Mouse (Mus musculus) megakaryocyte progenitor cell, adult 5-6 weeks (primary cell): ENCODE data around the gene Slc39a3. TPM values are rescaled to one million over a fixed set of nuclear protein-coding genes. Genes with fewer than 3 reads are reported as not detected.
"Not testable (repeated sequence)": the region's sequence is repeated elsewhere in the genome, so short reads cannot be mapped to it uniquely, and the experiment has no call there.

Experiments
- ATAC-seq: replicated peaks from 2 replicates; pipeline ENCODE4 v1.8.0; 2016; ENCODE audit warnings: mild to moderate bottlenecking, moderate TSS enrichment, inconsistent platforms; ENCODE audit not compliant: poor library complexity
- total RNA-seq, 2 experiments: library from RNA; stranded (forward) in 1 of 2; stranded (reverse) in 1 of 2; fragments of 157-497, 149-512 nt in 1 of 2; fragments of 200-1000 nt in 1 of 2; gene quantifications; 2 replicates each; pipeline versions ENCODE4 v1.2.3 to v1.2.4; 2015 to 2017

Gene Slc39a3
- total RNA-seq (2015) (1.9 and 2.3 TPM in 2 replicates), total RNA-seq (2017) (4.2 and 5.0 TPM in 2 replicates)

- ATAC-seq, result peak; percentile 96
Observed at GRCm38 (mm10) chr10:81036988-81037580, at the start of gene Slc39a3. Gene Slc39a3 (minus strand): TSS chr10:81037426.

GRCm38 (mm10) chr10:81087021-81087420 is 49.8 kb upstream of the Slc39a3 start:
- peak; percentile 69 for ATAC-seq

GRCm38 (mm10) chr10:81082168-81082960 is 45.1 kb upstream of the Slc39a3 start:
- ATAC-seq, result peak; percentile 85

GRCm38 (mm10) chr10:81080008-81080655 is 42.9 kb upstream of the Slc39a3 start:
- ATAC-seq, result no peak

GRCm38 (mm10) chr10:81077916-81078315 is 40.7 kb upstream of the Slc39a3 start:
- no peak for ATAC-seq

GRCm38 (mm10) chr10:81076356-81076755 is 39.1 kb upstream of the Slc39a3 start:
- no peak for ATAC-seq

- no peak for ATAC-seq
Observed at GRCm38 (mm10) chr10:81075734-81076133, 38.5 kb upstream of the Slc39a3 start.

- no peak for ATAC-seq
Observed at GRCm38 (mm10) chr10:81073464-81073863, 36.2 kb upstream of the Slc39a3 start.

- no peak for ATAC-seq
Observed at GRCm38 (mm10) chr10:81072290-81072689, 35.1 kb upstream of the Slc39a3 start.

- peak; percentile 94 for ATAC-seq
Observed at GRCm38 (mm10) chr10:81069836-81070235, 32.6 kb upstream of the Slc39a3 start, which contains the start of gene Thop1. Gene Thop1 (plus strand): TSS chr10:81070035.

- ATAC-seq, result no peak
Observed at GRCm38 (mm10) chr10:81068706-81069105, 31.5 kb upstream of the Slc39a3 start.

- ATAC-seq, result not testable (repeated sequence)
Observed at GRCm38 (mm10) chr10:81064519-81064918, 27.3 kb upstream of the Slc39a3 start.

- ATAC-seq, result no peak
Observed at GRCm38 (mm10) chr10:81062710-81063109, 25.5 kb upstream of the Slc39a3 start.

- ATAC-seq, result peak; percentile 99
Observed at GRCm38 (mm10) chr10:81059603-81060543, 22.6 kb upstream of the Slc39a3 start, which contains the start of gene Sgta. Gene Sgta (minus strand): TSS chr10:81060181.

GRCm38 (mm10) chr10:81058896-81059295 is 21.7 kb upstream of the Slc39a3 start:
- ATAC-seq, result no peak

- ATAC-seq, result no peak
Observed at GRCm38 (mm10) chr10:81057406-81058130, 20.3 kb upstream of the Slc39a3 start.

- ATAC-seq, result not testable (repeated sequence)
Observed at GRCm38 (mm10) chr10:81055802-81056340, 18.6 kb upstream of the Slc39a3 start.

GRCm38 (mm10) chr10:81055169-81055568 is 17.9 kb upstream of the Slc39a3 start:
- ATAC-seq, result no peak

GRCm38 (mm10) chr10:81052577-81052976 is 15.4 kb upstream of the Slc39a3 start:
- ATAC-seq, result no peak
